Mouse (Mus musculus): ENCODE measurements around the gene Dazap1. TPM values are rescaled to one million over a fixed set of nuclear protein-coding genes. Genes with fewer than 3 reads are reported as not detected.
A peak's percentile ranks its signal among the peaks of the same experiment; 100 is the strongest.
"Not testable (repeated sequence)": the region's sequence is repeated elsewhere in the genome, so short reads cannot be mapped to it uniquely, and the experiment has no call there.

Dazap1 gene
- polyA plus RNA-seq, 1 experiment from 2014 or later = 42.5 TPM

DNA sequence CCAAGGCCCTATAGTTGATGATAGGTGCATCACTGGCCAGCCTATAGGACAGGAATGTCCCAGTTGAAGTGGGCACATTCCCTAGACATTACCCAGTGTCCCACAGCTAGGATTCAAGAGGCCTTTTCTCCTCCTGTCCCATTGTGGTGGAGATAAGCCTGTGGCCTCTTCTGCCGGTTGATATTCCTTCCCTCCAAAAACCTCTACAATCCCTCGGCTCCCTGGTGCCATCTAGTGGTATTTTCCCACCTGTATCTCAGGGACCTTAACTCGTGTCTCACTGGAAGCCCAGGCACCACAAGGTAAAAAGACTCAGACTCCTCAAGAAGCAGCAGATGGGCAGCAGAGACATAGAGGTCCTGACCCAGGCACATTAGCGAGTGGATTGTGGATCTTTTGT is 15.7 kb upstream of the Dazap1 start:
- Histone ChIP-seq H3K27ac (replicated peaks; ENCODE audit: low read depth, low read length) (peak overlapping the region; percentile 69), H3K9ac (replicated peaks; ENCODE audit: low read length) (peak overlapping the region; percentile 29; the same call in 1 of the 2 replicates), H3K4me3 (replicated peaks; ENCODE audit: low read depth, low read length) (no peak overlapping the region)

DNA sequence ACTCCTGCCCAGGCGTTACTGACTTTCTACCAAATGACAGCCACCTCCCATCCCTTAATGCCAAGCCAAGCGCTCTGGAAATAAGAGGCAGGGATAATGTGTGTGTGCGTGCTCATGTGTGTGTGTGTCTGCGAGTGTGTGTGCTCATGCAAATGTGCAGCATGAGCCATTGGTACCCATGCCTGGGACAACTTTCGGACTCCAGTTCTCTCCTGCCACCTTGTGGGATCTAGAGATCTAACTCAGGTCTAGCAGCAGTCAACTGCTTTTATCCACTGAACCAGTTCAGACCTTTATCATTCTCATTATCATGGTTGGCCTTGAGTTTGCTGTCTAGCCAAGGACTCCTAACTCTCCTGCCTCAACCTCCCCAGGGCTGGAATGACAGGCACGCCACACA is 13.4 kb upstream of the Dazap1 start:
- no peaks in the 10 kb centered on the region for H3K27me3 ChIP-seq (ENCODE audit: control insufficient read depth, insufficient read depth, low read length)
- no peak overlapping the region for H3K27ac ChIP-seq (replicated peaks; ENCODE audit: low read depth, low read length)
- peaks cover 26% of the 10 kb centered on the region for H3K36me3 ChIP-seq (ENCODE audit: control insufficient read depth, insufficient read depth, low read length)
- DNase-seq (peak; percentile 75), ATAC-seq (ENCODE audit: low FRiP score, low TSS enrichment) (no peak)
- WGBS = 28% methylated on average over 6 of the region's 6 CpGs
- no peak overlapping the region for H3K4me2 ChIP-seq (ENCODE audit: low read length)
- no peak overlapping the region for H3K4me3 ChIP-seq (replicated peaks; ENCODE audit: low read depth, low read length)
- H3K9me3 ChIP-seq (ENCODE audit: control insufficient read depth, low read length) = no peaks in the 10 kb centered on the region
- no peak overlapping the region for H3K9ac ChIP-seq (replicated peaks; ENCODE audit: low read length)
- peaks cover 18% of the 10 kb centered on the region for H3K4me1 ChIP-seq (ENCODE audit: control insufficient read depth, insufficient read depth, low read length)

More for the DNA sequence above, 15.7 kb upstream of the Dazap1 start:
- ATAC-seq (ENCODE audit: low FRiP score, low TSS enrichment) = no peak
- Histone ChIP-seq H3K9me3 (ENCODE audit: control insufficient read depth, low read length) (no peaks in the 10 kb centered on the region), H3K36me3 (ENCODE audit: control insufficient read depth, insufficient read depth, low read length) (peaks cover 40% of the 10 kb centered on the region), H3K4me2 (ENCODE audit: low read length) (no peak overlapping the region), H3K27me3 (ENCODE audit: control insufficient read depth, insufficient read depth, low read length) (no peaks in the 10 kb centered on the region), H3K4me1 (ENCODE audit: control insufficient read depth, insufficient read depth, low read length) (peaks cover 22% of the 10 kb centered on the region)
- WGBS = 6% methylated on average over 4 of the region's 4 CpGs
- DNase-seq = peak; percentile 96

DNA sequence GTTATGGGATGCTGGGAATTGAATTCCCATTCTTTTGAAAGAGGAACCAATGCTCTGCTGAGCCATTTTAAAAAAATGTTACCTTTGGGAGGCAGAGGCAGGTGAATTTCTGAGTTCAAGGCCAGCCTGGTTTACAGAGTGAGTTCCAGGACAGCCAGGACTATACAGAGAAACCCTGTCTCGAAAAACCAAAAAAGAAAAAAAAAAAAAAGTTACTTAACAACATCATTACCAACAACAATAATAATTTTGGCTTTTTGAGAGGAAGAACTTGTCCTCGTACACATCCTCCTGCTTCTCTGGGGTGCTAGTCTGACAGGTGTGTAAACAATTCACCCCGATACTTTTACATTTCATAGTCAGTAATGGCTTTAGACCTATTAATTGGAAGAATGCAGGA is 12.8 kb upstream of the Dazap1 start:
- DNase-seq; H3K9me3 ChIP-seq (ENCODE audit: control insufficient read depth, low read length); H3K27ac ChIP-seq (replicated peaks; ENCODE audit: low read depth, low read length); H3K27me3 ChIP-seq (ENCODE audit: control insufficient read depth, insufficient read depth, low read length); H3K9ac ChIP-seq (replicated peaks; ENCODE audit: low read length): not testable (repeated sequence)
- peak overlapping the region; percentile 55 for H3K4me3 ChIP-seq (replicated peaks; ENCODE audit: low read depth, low read length)
- peaks cover 18% of the 10 kb centered on the region for H3K4me1 ChIP-seq (ENCODE audit: control insufficient read depth, insufficient read depth, low read length)
- H3K4me2 ChIP-seq (ENCODE audit: low read length) = peak overlapping the region; percentile 90
- WGBS = 47% methylated on average over 3 of the region's 3 CpGs
- H3K36me3 ChIP-seq (ENCODE audit: control insufficient read depth, insufficient read depth, low read length) = peaks cover 21% of the 10 kb centered on the region
- 0 out of 2 replicates have a peak, but pooled peaks have one; percentile 6 for ATAC-seq (ENCODE audit: low FRiP score, low TSS enrichment)

DNA sequence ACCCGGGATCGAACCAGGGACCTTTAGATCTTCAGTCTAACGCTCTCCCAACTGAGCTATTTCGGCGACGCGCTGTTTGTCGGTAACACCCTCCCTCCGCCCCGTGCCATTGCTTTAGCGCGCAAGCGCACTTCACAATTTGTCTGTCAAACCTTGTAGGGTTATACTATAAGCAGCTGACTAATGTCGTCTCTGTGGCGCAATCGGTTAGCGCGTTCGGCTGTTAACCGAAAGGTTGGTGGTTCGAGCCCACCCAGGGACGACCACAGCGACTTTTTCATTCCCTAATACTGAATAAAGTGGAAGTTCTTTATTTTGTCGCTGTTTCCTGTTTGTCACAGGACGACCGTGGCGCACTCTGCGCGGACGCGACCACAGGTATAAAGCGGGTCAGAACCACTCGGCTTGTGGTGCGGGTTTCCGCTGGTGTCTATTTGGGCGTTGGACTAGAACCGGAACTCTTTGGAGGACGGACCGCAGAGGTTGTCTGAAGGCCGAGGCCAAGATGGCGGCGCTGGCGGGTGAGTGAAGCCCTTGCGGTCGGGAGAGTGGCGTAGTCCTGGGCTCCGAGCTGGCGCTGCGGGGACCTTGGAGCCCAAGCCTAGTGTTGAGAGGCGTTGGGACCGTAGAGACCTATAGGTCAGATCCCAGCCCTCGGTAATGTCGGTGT is 12.2 kb upstream of the Dazap1 start, which contains the start of gene Ndufs7:
TSS of gene Ndufs7 (plus strand) at position 151 of the 670 bp plus-strand sequence.
- DNase-seq = peak; percentile 97
- under 1% methylated on average over 53 of the region's 53 CpGs for WGBS

DNA sequence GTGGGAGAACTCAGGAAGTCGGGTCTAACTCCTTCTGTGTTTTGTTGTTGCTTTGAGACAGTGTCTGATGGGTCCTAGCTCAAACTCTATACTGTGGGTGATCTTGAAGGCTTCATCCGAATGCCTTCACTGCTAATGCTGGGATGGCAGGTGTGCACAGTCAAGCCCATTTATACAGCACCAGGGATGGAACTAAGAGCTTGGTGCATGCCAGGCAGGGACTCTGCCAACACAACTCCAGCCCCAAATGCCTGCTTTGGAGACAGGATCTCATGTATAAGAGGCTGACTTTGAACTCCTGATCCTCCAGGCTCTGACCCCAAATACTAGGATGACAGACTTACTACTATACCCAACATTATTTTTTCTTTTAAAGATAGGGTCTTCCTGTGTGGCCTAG is 11.2 kb upstream of the Dazap1 start:
- peaks cover 19% of the 10 kb centered on the region for H3K36me3 ChIP-seq (ENCODE audit: control insufficient read depth, insufficient read depth, low read length)
- peak overlapping the region; percentile 55 for H3K4me3 ChIP-seq (replicated peaks; ENCODE audit: low read depth, low read length)
- DNase-seq (no peak), ATAC-seq (ENCODE audit: low FRiP score, low TSS enrichment) (no peak)
- H3K4me1 ChIP-seq (ENCODE audit: control insufficient read depth, insufficient read depth, low read length) = peaks cover 15% of the 10 kb centered on the region
- WGBS = 43% methylated on average over 2 of the region's 2 CpGs
- no peaks in the 10 kb centered on the region for H3K9me3 ChIP-seq (ENCODE audit: control insufficient read depth, low read length)
- peak overlapping the region; percentile 75 for H3K9ac ChIP-seq (replicated peaks; ENCODE audit: low read length)
- H3K27me3 ChIP-seq (ENCODE audit: control insufficient read depth, insufficient read depth, low read length) = no peaks in the 10 kb centered on the region
- peak overlapping the region; percentile 88 for H3K27ac ChIP-seq (replicated peaks; ENCODE audit: low read depth, low read length)
- H3K4me2 ChIP-seq (ENCODE audit: low read length) = peak overlapping the region; percentile 90

More for the DNA sequence above, 12.2 kb upstream of the Dazap1 start, which contains the start of gene Ndufs7:
- peak within 1 kb of the TSS; percentile 88 for H3K27ac ChIP-seq (replicated peaks; ENCODE audit: low read depth, low read length)
- peaks cover 16% of the 10 kb centered on the region for H3K36me3 ChIP-seq (ENCODE audit: control insufficient read depth, insufficient read depth, low read length)
- no peaks in the 10 kb centered on the region for H3K9me3 ChIP-seq (ENCODE audit: control insufficient read depth, low read length)
- ATAC-seq (ENCODE audit: low FRiP score, low TSS enrichment) = peak; percentile 89
- H3K4me3 ChIP-seq (replicated peaks; ENCODE audit: low read depth, low read length) = peak within 1 kb of the TSS; percentile 55
- peak within 1 kb of the TSS; percentile 75 for H3K9ac ChIP-seq (replicated peaks; ENCODE audit: low read length)
- peak within 1 kb of the TSS; percentile 90 for H3K4me2 ChIP-seq (ENCODE audit: low read length)
- H3K4me1 ChIP-seq (ENCODE audit: control insufficient read depth, insufficient read depth, low read length) = peaks cover 18% of the 10 kb centered on the region
- no peaks in the 10 kb centered on the region for H3K27me3 ChIP-seq (ENCODE audit: control insufficient read depth, insufficient read depth, low read length)

DNA sequence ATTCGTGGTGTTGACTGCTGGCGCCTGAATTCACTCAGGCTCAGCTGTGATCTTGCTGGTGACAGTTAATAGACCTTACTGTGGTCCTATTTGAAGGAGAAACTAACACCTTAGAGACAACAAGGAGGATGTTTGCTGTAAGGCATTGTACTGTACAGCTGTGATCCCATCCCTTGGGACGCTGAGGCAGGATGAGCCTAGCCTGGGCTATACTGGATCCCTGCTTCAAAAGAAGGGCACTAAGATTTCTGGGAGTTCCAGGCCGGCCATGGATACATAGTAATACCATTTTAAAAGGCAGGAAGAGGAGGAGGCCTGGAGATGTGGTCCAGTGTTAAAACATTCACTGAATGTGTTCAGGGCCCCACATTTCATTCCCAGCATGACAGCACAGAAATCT is 10.7 kb upstream of the Dazap1 start:
- H3K4me3 ChIP-seq (replicated peaks; ENCODE audit: low read depth, low read length) = no peak overlapping the region
- 82% methylated on average over 4 of the region's 4 CpGs for WGBS
- peak overlapping the region; percentile 90 for H3K4me2 ChIP-seq (ENCODE audit: low read length)
- H3K27ac ChIP-seq (replicated peaks; ENCODE audit: low read depth, low read length) = no peak overlapping the region
- no peaks in the 10 kb centered on the region for H3K27me3 ChIP-seq (ENCODE audit: control insufficient read depth, insufficient read depth, low read length)
- no peak for ATAC-seq (ENCODE audit: low FRiP score, low TSS enrichment)
- DNase-seq = no peak
- H3K9me3 ChIP-seq (ENCODE audit: control insufficient read depth, low read length) = no peaks in the 10 kb centered on the region
- peaks cover 11% of the 10 kb centered on the region for H3K4me1 ChIP-seq (ENCODE audit: control insufficient read depth, insufficient read depth, low read length)
- H3K9ac ChIP-seq (replicated peaks; ENCODE audit: low read length) = no peak overlapping the region
- peaks cover 24% of the 10 kb centered on the region for H3K36me3 ChIP-seq (ENCODE audit: control insufficient read depth, insufficient read depth, low read length)

DNA sequence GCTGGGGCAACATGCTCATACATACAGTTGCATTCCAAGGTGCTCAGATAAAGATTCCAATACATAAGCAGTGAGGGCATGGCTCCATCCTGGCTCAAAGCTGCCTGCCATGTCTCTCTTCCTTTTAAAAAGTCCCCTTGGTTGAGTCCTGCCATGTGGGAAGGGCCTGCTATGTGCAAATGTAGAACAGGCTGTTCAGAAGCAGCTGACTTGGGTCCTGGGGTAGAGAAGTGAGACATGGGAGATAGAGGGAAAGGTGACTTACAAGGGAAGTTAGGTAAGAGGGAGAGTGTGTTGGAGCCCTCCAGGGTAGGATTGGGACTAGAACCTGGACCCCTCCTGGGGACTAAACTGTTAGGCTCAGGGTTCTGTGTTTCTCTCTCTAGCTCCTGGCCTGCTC is 9.3 kb upstream of the Dazap1 start:
- Histone ChIP-seq H3K9ac (replicated peaks; ENCODE audit: low read length) (no peak overlapping the region), H3K4me2 (ENCODE audit: low read length) (no peak overlapping the region), H3K27ac (replicated peaks; ENCODE audit: low read depth, low read length) (no peak overlapping the region), H3K9me3 (ENCODE audit: control insufficient read depth, low read length) (no peaks in the 10 kb centered on the region), H3K36me3 (ENCODE audit: control insufficient read depth, insufficient read depth, low read length) (peaks cover 39% of the 10 kb centered on the region), H3K4me1 (ENCODE audit: control insufficient read depth, insufficient read depth, low read length) (peaks cover 11% of the 10 kb centered on the region), H3K27me3 (ENCODE audit: control insufficient read depth, insufficient read depth, low read length) (no peaks in the 10 kb centered on the region), H3K4me3 (replicated peaks; ENCODE audit: low read depth, low read length) (no peak overlapping the region)
- ATAC-seq (ENCODE audit: low FRiP score, low TSS enrichment) (no peak), DNase-seq (no peak)

DNA sequence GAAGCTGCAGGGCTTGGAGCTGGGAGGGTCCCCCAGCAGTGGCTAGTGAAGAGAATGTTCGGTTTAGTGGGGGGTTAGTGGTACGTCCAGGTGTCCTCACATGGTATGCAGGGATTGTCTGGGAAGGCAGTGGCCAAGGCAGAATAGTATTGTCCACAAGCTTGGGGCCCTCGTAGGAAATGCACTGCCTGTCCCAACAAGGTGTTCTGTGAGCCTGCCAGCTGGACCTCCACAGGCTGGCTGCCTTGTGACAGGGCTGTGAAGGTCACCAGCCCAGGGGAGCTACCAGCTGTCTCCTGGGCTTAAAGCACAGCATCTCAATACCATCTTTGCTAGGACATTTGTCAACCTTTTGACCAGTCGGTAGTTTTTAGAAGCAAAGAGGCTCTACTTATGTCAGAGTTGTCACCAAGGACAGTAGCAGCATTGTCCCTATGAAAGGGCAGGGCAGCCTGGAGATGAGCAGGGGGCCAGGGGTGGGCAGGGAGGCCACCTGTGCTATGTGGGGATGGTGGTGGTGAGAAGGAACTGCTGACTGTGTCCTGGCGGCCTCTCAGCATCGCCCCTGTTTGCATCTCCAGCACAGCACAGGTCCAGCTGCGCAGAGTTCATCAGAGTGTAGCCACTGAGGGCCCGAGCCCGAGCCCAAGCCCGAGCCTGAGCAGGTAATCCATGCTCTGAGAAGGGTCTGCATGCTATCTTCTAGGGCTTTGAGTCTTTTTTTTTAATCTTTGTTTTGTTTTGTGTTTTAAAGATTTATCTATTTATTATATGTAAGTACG is 8.6 kb upstream of the Dazap1 start:
- Histone ChIP-seq H3K36me3 (ENCODE audit: control insufficient read depth, insufficient read depth, low read length) (peaks cover 43% of the 10 kb centered on the region), H3K4me2 (ENCODE audit: low read length) (no peak overlapping the region), H3K4me1 (ENCODE audit: control insufficient read depth, insufficient read depth, low read length) (peaks cover 11% of the 10 kb centered on the region), H3K9ac (replicated peaks; ENCODE audit: low read length) (no peak overlapping the region; the same call in 1 of the 2 replicates), H3K27me3 (ENCODE audit: control insufficient read depth, insufficient read depth, low read length) (no peaks in the 10 kb centered on the region), H3K27ac (replicated peaks; ENCODE audit: low read depth, low read length) (no peak overlapping the region), H3K9me3 (ENCODE audit: control insufficient read depth, low read length) (no peaks in the 10 kb centered on the region), H3K4me3 (replicated peaks; ENCODE audit: low read depth, low read length) (no peak overlapping the region)
- ATAC-seq (ENCODE audit: low FRiP score, low TSS enrichment) (no peak), DNase-seq (no peak)
- 93% methylated on average over 11 of the region's 11 CpGs for WGBS
